Mouse (Mus musculus): ENCODE measurements around the gene Fggy.

- TF ChIP-seq POLR2A (IDR thresholded peaks at IDR 0.05; ENCODE audit: insufficient read depth, low read depth, low read length) (peak; percentile 88), CTCF (IDR thresholded peaks at IDR 0.05) (peak; percentile 58)
Observed at GRCm38 (mm10) chr4:95557333-95557956, at the start of gene Fggy.
